Mouse (Mus musculus): ENCODE results near the gene Tsen2. TPM values are rescaled to one million over a fixed set of nuclear protein-coding genes. Genes with fewer than 3 reads are reported as not detected.
A peak's percentile ranks its signal among the peaks of the same experiment; 100 is the strongest.

The Tsen2 gene
- 32.0 and 38.5 TPM in 2 replicates for polyA plus RNA-seq (2015; fragmentation: Nextera tagmentation; extraction: Ambion mirVana)

GRCm38 (mm10) chr6:115544442-115544970 lies at the start of gene Tsen2:
TSS of gene Tsen2 (plus strand) at chr6:115544664.
- WGBS = under 1% methylated on average over 37 of the region's 38 CpGs
- Histone ChIP-seq H3K9ac (ENCODE audit: low read depth, low read length) (peak within 1 kb of the TSS; percentile 84), H3K4me2 (ENCODE audit: low read length) (peak within 1 kb of the TSS; percentile 74), H3K4me3 (ENCODE audit: low read length) (peak within 1 kb of the TSS; percentile 79), H3K9me3 (ENCODE audit: control insufficient read depth, low read length) (no peaks in the 10 kb centered on the region), H3K27me3 (replicated peaks; ENCODE audit: control insufficient read depth, insufficient read depth, low read length) (no peaks in the 10 kb centered on the region), H3K36me3 (ENCODE audit: control insufficient read depth, insufficient read depth, low read length) (peaks cover 9% of the 10 kb centered on the region; the same call in 1 of the 2 replicates), H3K4me1 (ENCODE audit: control insufficient read depth, insufficient read depth, low read depth, low read length) (peaks cover 9% of the 10 kb centered on the region), H3K27ac (ENCODE audit: low read depth, low read length) (peak within 1 kb of the TSS; percentile 87)
- ATAC-seq = peak; percentile 97

DNA sequence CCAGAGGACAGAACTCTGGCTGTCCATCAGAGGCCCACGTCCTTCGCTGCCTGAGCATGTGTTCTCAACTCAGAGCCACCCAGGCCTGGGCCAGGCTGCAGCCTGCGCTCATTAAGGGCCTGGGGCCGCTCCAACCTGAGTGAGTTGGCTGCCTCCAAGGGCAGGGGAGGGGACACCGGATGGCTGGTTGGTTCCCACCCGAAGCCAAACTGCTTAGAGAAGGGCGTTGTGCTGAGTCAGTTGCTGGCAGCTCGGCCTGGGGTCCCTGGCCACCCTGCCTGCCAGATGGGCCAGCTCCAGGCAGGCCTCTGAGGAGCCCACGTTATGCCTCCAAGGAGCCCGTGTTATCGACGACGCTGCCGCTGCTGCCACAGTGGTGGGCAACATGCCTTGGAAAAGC lies 44.9 kb upstream of the Tsen2 start:
- Histone ChIP-seq H3K4me1 (ENCODE audit: control insufficient read depth, insufficient read depth, low read depth, low read length) (no peaks in the 10 kb centered on the region; the same call in none of the 2 replicates), H3K9ac (ENCODE audit: low read depth, low read length) (no peak overlapping the region; the same call in 1 of the 2 replicates), H3K27me3 (replicated peaks; ENCODE audit: control insufficient read depth, insufficient read depth, low read length) (no peaks in the 10 kb centered on the region), H3K9me3 (ENCODE audit: control insufficient read depth, low read length) (no peaks in the 10 kb centered on the region), H3K4me2 (ENCODE audit: low read length) (no peak overlapping the region), H3K36me3 (ENCODE audit: control insufficient read depth, insufficient read depth, low read length) (no peaks in the 10 kb centered on the region), H3K4me3 (ENCODE audit: low read length) (no peak overlapping the region), H3K27ac (ENCODE audit: low read depth, low read length) (no peak overlapping the region)
- ATAC-seq = peak; percentile 89
- WGBS = 59% methylated on average over 14 of the region's 14 CpGs

- WGBS = 82% methylated on average over 10 of the region's 10 CpGs
- Histone ChIP-seq H3K36me3 (ENCODE audit: control insufficient read depth, insufficient read depth, low read length) (no peaks in the 10 kb centered on the region), H3K4me2 (ENCODE audit: low read length) (no peak overlapping the region), H3K9ac (ENCODE audit: low read depth, low read length) (no peak overlapping the region), H3K4me3 (ENCODE audit: low read length) (no peak overlapping the region), H3K9me3 (ENCODE audit: control insufficient read depth, low read length) (no peaks in the 10 kb centered on the region), H3K4me1 (ENCODE audit: control insufficient read depth, insufficient read depth, low read depth, low read length) (no peaks in the 10 kb centered on the region; the same call in none of the 2 replicates), H3K27ac (ENCODE audit: low read depth, low read length) (no peak overlapping the region), H3K27me3 (replicated peaks; ENCODE audit: control insufficient read depth, insufficient read depth, low read length) (no peaks in the 10 kb centered on the region)
- no peak for ATAC-seq
Measured at GRCm38 (mm10) chr6:115500234-115500633, 44.2 kb upstream of the Tsen2 start.

DNA sequence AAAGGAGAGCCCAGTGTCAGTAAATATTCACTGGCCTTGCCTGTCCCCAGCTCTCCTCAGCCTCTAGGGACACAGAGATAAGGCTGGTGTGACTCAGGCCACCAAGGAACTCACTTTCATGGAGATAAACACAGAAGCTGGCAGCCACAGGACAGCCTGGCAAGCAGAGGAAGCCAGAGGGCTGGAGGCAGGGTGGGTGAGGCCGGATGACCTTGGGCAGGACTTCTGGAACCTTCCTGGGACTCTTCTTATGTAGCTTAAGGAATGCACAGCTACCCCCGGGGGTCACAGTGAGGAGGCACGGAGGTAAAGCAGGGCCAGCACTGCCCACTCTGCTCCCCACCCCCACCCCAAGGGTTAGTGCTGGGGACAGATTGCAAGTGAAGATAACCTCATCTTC lies 43.3 kb upstream of the Tsen2 start:
- Histone ChIP-seq H3K4me3 (ENCODE audit: low read length) (no peak overlapping the region), H3K36me3 (ENCODE audit: control insufficient read depth, insufficient read depth, low read length) (no peaks in the 10 kb centered on the region), H3K4me1 (ENCODE audit: control insufficient read depth, insufficient read depth, low read depth, low read length) (no peaks in the 10 kb centered on the region; the same call in none of the 2 replicates), H3K27ac (ENCODE audit: low read depth, low read length) (no peak overlapping the region), H3K9me3 (ENCODE audit: control insufficient read depth, low read length) (no peaks in the 10 kb centered on the region), H3K9ac (ENCODE audit: low read depth, low read length) (no peak overlapping the region), H3K4me2 (ENCODE audit: low read length) (no peak overlapping the region), H3K27me3 (replicated peaks; ENCODE audit: control insufficient read depth, insufficient read depth, low read length) (no peaks in the 10 kb centered on the region)
- no peak for ATAC-seq
- 66% methylated on average over 3 of the region's 3 CpGs for WGBS

DNA sequence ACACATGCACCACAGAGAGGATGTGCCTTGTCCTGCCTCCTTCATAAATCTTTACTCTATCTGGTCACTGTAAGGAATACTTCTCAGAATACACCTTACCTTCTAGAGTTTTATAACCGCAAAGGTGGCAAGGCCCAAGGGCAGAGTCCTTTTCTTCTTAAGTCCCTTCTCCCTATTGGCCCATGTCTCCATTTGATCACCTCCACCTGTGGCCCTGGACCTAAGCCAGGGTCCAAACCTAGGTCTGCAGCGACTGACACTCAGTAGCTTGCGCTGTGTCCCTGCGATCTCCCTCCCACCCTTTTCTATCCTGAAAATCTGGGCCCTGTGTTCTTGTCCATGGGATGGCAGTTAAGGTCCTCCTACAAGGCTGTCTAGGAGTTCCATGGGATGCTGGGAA lies 41.4 kb upstream of the Tsen2 start:
- Histone ChIP-seq H3K27me3 (replicated peaks; ENCODE audit: control insufficient read depth, insufficient read depth, low read length) (no peaks in the 10 kb centered on the region), H3K9me3 (ENCODE audit: control insufficient read depth, low read length) (no peaks in the 10 kb centered on the region)
- 97% methylated on average over 4 of the region's 4 CpGs for WGBS

GRCm38 (mm10) chr6:115503549-115504159 lies 40.8 kb upstream of the Tsen2 start:
- H3K4me1 ChIP-seq (ENCODE audit: control insufficient read depth, insufficient read depth, low read depth, low read length) = no peaks in the 10 kb centered on the region; the same call in none of the 2 replicates
- peaks cover 3% of the 10 kb centered on the region; the same call in 1 of the 2 replicates for H3K9me3 ChIP-seq (ENCODE audit: control insufficient read depth, low read length)
- no peaks in the 10 kb centered on the region for H3K27me3 ChIP-seq (replicated peaks; ENCODE audit: control insufficient read depth, insufficient read depth, low read length)
- ATAC-seq = no peak
- H3K36me3 ChIP-seq (ENCODE audit: control insufficient read depth, insufficient read depth, low read length) = no peaks in the 10 kb centered on the region
- no peak overlapping the region for H3K4me2 ChIP-seq (ENCODE audit: low read length)
- no peak overlapping the region for H3K27ac ChIP-seq (ENCODE audit: low read depth, low read length)
- H3K4me3 ChIP-seq (ENCODE audit: low read length) = no peak overlapping the region
- H3K9ac ChIP-seq (ENCODE audit: low read depth, low read length) = no peak overlapping the region
- WGBS = 87% methylated on average over 10 of the region's 10 CpGs

More for the DNA sequence above, 41.4 kb upstream of the Tsen2 start:
- Histone ChIP-seq H3K4me1 (ENCODE audit: control insufficient read depth, insufficient read depth, low read depth, low read length) (no peaks in the 10 kb centered on the region; the same call in none of the 2 replicates), H3K9ac (ENCODE audit: low read depth, low read length) (no peak overlapping the region), H3K4me3 (ENCODE audit: low read length) (no peak overlapping the region), H3K4me2 (ENCODE audit: low read length) (no peak overlapping the region), H3K36me3 (ENCODE audit: control insufficient read depth, insufficient read depth, low read length) (no peaks in the 10 kb centered on the region), H3K27ac (ENCODE audit: low read depth, low read length) (no peak overlapping the region)
- ATAC-seq = no peak

GRCm38 (mm10) chr6:115504160-115504558 lies 40.3 kb upstream of the Tsen2 start:
- H3K4me1 ChIP-seq (ENCODE audit: control insufficient read depth, insufficient read depth, low read depth, low read length) = no peaks in the 10 kb centered on the region; the same call in none of the 2 replicates
- no peak overlapping the region for H3K9ac ChIP-seq (ENCODE audit: low read depth, low read length)
- no peaks in the 10 kb centered on the region for H3K36me3 ChIP-seq (ENCODE audit: control insufficient read depth, insufficient read depth, low read length)
- no peak overlapping the region for H3K4me2 ChIP-seq (ENCODE audit: low read length)
- H3K9me3 ChIP-seq (ENCODE audit: control insufficient read depth, low read length) = peaks cover 3% of the 10 kb centered on the region; the same call in 1 of the 2 replicates
- no peak overlapping the region for H3K4me3 ChIP-seq (ENCODE audit: low read length)
- 76% methylated on average over 3 of the region's 3 CpGs for WGBS
- no peak for ATAC-seq
- H3K27ac ChIP-seq (ENCODE audit: low read depth, low read length) = no peak overlapping the region
- H3K27me3 ChIP-seq (replicated peaks; ENCODE audit: control insufficient read depth, insufficient read depth, low read length) = no peaks in the 10 kb centered on the region

DNA sequence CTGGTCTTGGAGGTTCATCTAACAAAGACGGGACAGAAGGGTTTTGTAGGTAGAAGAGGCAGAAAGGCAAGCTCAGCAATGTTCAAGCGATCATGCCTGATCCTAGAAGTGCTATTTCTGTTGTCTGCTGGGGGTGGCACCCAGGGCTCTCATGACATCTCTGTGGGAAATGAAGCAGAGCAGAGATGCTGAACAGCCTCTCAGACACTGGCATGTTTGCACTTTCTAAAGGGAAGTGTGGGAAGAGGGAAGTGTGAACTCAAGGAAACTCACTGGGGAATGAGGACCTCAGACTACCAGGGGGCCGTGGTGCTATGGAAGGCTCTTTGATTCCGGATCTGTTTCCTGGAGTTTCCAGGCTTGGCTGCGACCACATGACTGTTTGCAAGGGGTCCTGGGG lies 39.5 kb upstream of the Tsen2 start:
- Histone ChIP-seq H3K36me3 (ENCODE audit: control insufficient read depth, insufficient read depth, low read length) (no peaks in the 10 kb centered on the region), H3K27ac (ENCODE audit: low read depth, low read length) (no peak overlapping the region), H3K9ac (ENCODE audit: low read depth, low read length) (no peak overlapping the region), H3K4me2 (ENCODE audit: low read length) (no peak overlapping the region), H3K4me1 (ENCODE audit: control insufficient read depth, insufficient read depth, low read depth, low read length) (no peaks in the 10 kb centered on the region), H3K27me3 (replicated peaks; ENCODE audit: control insufficient read depth, insufficient read depth, low read length) (no peaks in the 10 kb centered on the region), H3K9me3 (ENCODE audit: control insufficient read depth, low read length) (peaks cover 3% of the 10 kb centered on the region; the same call in 1 of the 2 replicates), H3K4me3 (ENCODE audit: low read length) (no peak overlapping the region)
- ATAC-seq = no peak
- 86% methylated on average over 5 of the region's 5 CpGs for WGBS

DNA sequence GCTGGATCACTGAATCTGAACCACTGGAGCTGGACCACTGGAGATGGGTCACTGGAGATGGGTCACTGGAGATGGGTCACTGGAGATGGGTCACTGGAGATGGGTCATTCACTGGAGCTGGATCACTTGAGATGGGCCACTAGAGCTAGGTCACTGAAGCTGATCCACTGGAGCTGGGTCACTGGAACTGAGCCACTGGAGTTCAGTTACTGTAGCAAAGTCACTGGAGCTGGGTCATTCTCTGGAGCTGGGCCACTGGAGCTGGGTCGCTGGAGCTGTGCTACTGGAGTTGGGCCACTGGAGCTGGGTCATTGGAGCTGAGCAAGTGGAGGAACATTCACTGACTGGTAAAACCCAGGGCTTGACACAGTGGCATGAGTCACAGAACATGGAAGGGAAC lies 38.0 kb upstream of the Tsen2 start:
- H3K4me2 ChIP-seq (ENCODE audit: low read length) = no peak overlapping the region
- ATAC-seq = no peak
- H3K27ac ChIP-seq (ENCODE audit: low read depth, low read length) = no peak overlapping the region
- H3K4me3 ChIP-seq (ENCODE audit: low read length) = no peak overlapping the region
- no peaks in the 10 kb centered on the region for H3K4me1 ChIP-seq (ENCODE audit: control insufficient read depth, insufficient read depth, low read depth, low read length)
- no peaks in the 10 kb centered on the region for H3K27me3 ChIP-seq (replicated peaks; ENCODE audit: control insufficient read depth, insufficient read depth, low read length)
- 88% methylated on average over 1 of the region's 1 CpGs for WGBS
- H3K36me3 ChIP-seq (ENCODE audit: control insufficient read depth, insufficient read depth, low read length) = no peaks in the 10 kb centered on the region
- H3K9ac ChIP-seq (ENCODE audit: low read depth, low read length) = no peak overlapping the region
- peaks cover 3% of the 10 kb centered on the region; the same call in 1 of the 2 replicates for H3K9me3 ChIP-seq (ENCODE audit: control insufficient read depth, low read length)
